Mouse (Mus musculus) gastrocnemius, adult 2 months (tissue): Measurements from ENCODE around the gene Syn3. TPM values are rescaled to one million over a fixed set of nuclear protein-coding genes. Genes with fewer than 3 reads are reported as not detected.
"Not testable (repeated sequence)": the region's sequence is repeated elsewhere in the genome, so short reads cannot be mapped to it uniquely, and the experiment has no call there.

Experiments
- DNase-seq: peaks from one replicate; pipeline ENCODE4 v3.0.0; 2022
- H3K27ac ChIP-seq: fragments of 200-600 bp; 2 replicates; pipeline ENCODE4 v1.8.1; 2022; ENCODE audit warnings: mild to moderate bottlenecking
- H3K4me3 ChIP-seq: fragments of 200-600 bp; 2 replicates; pipeline ENCODE4 v1.8.1; 2022; ENCODE audit warnings: mild to moderate bottlenecking, moderate library complexity
- CTCF ChIP-seq: fragments of 200-600 bp; IDR thresholded peaks from 2 replicates; pipeline ENCODE4 v1.8.1; 2022; ENCODE audit warnings: antibody characterized with exemption, mild to moderate bottlenecking, moderate library complexity
- intact Hi-C: fragments of 180-260 bp; cut with DNase I; formaldehyde crosslinking; loops from one replicate; pipeline ENCODE4 v1.15.1; 2025
- total RNA-seq, 2 experiments: library from RNA; stranded (reverse); gene quantifications; 2 replicates each; pipeline ENCODE4 v1.2.3; 2021

Gene Syn3
- total RNA-seq, 2 experiments from 2014 or later: 0.28 TPM

DNA sequence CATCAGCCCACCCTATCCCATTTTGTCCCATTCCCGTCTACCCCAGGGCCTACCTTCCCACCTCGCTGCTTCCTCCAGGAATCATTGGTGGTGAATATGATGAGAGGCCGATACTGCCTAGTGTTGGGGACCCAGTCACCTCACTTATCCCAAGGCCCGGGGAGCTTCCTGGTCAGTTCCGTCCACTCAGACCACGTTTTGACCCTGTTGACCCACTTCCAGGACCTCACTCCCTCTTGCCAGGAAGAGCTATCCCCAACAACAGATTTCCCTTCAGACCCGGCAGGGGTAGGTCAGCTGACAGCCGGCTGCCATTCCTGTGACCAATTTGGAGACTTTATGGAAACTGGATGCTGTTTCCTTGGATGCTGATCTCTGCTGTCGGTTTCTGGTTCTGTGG is 450.9 kb downstream of the Syn3 start:
- intact Hi-C loops: no loop called here
- Histone ChIP-seq H3K27ac (no peak overlapping the region), H3K4me3 (no peak overlapping the region)
- no peak for DNase-seq
- TF ChIP-seq CTCF: no peak

GRCm38 (mm10) chr10:86046371-86046770 is 452.3 kb downstream of the Syn3 start:
- H3K27ac ChIP-seq: 0 out of 2 replicates have a peak overlapping the region, but pooled peaks have one; percentile 8
- DNase-seq: peak; percentile 51
- no peak for TF ChIP-seq CTCF
- H3K4me3 ChIP-seq: no peak overlapping the region
- intact Hi-C loops: no loop called here

- no peak for DNase-seq
- intact Hi-C loops: no loop called here
- Histone ChIP-seq H3K4me3 (no peak overlapping the region), H3K27ac (no peak overlapping the region)
- no peak for TF ChIP-seq CTCF
Observed at GRCm38 (mm10) chr10:86044066-86044465, 454.6 kb downstream of the Syn3 start.

GRCm38 (mm10) chr10:86043651-86044050 is 455.0 kb downstream of the Syn3 start:
- intact Hi-C loops: no loop called here
- TF ChIP-seq CTCF: no peak
- Histone ChIP-seq H3K27ac (no peak overlapping the region), H3K4me3 (no peak overlapping the region)
- DNase-seq: no peak

DNA sequence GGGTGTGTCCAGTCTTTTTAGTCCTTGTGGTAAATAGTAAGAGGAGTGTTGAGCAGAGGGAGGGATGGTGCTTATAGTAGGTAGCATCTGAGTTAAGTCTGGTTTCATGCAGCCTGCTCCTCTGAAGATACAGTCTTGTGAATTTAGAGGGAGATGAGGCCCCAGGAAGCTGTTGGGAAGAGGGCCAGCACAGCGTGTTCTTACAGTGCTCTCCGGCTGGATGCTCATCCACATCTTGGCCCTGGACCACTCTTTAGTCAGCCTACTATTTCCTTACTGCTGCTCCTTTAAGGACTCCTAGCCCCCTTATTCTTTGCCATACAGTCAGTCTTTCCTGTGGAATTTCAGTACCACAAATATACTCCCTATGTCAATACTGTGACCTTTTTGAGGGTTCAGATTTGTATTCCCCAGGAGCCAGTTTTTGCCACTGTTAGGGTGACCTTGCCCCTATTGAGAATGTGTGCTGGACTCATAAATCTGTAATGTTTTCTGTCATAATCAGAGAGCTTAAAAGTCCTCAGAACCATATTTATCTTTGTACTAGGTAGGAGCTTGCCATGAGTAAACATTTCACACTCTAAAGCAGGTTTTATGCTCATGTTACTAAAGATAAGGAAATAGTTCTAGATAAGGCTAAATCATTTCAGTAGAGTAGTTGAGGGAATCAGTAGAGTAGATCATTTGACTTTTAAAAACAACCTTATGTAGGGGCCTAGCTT is 464.5 kb downstream of the Syn3 start:
- peak; percentile 30 for DNase-seq
- no peak overlapping the region for H3K27ac ChIP-seq
- intact Hi-C loops: no loop called here
- TF ChIP-seq CTCF: no peak
- H3K4me3 ChIP-seq: no peak overlapping the region

- Histone ChIP-seq H3K27ac (peak overlapping the region; percentile 20; the same call in 1 of the 2 replicates), H3K4me3 (no peak overlapping the region)
- intact Hi-C loops: no loop called here
- TF ChIP-seq CTCF: no peak
- DNase-seq: no peak
Observed at GRCm38 (mm10) chr10:86032517-86032916, 466.2 kb downstream of the Syn3 start.

- TF ChIP-seq CTCF: no peak
- Histone ChIP-seq H3K27ac (no peak overlapping the region), H3K4me3 (no peak overlapping the region)
- intact Hi-C loops: no loop called here
- no peak for DNase-seq
Observed at GRCm38 (mm10) chr10:86030743-86031142, 468.0 kb downstream of the Syn3 start.

- intact Hi-C loops: not testable (repeated sequence)
Observed at GRCm38 (mm10) chr10:86026807-86027206, 471.9 kb downstream of the Syn3 start.

DNA sequence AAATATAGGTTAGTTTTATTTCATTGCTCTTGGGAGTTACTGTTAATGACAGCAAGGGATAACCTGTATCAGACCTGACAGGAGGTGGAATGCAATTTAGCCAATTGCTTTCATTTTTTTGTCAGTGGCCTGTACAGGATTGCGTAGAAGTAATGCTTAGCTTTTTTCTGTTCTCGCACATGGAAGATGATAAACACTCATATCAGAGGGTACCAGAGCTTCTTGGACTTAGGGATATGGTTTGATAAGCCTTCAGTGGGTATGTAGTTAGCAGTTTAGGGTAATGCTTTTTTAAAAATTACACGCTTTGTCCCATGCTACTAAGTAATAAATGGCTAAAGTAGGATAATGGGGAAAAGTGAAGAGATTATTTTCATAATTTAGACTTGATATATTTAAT is 472.3 kb downstream of the Syn3 start:
- intact Hi-C loops: no loop called here
- Histone ChIP-seq H3K4me3 (no peak overlapping the region), H3K27ac (no peak overlapping the region)
- no peak for DNase-seq
- no peak for TF ChIP-seq CTCF

More at GRCm38 (mm10) chr10:86026807-86027206, 471.9 kb downstream of the Syn3 start:
- not testable (repeated sequence) for DNase-seq, H3K4me3 ChIP-seq, H3K27ac ChIP-seq

DNA sequence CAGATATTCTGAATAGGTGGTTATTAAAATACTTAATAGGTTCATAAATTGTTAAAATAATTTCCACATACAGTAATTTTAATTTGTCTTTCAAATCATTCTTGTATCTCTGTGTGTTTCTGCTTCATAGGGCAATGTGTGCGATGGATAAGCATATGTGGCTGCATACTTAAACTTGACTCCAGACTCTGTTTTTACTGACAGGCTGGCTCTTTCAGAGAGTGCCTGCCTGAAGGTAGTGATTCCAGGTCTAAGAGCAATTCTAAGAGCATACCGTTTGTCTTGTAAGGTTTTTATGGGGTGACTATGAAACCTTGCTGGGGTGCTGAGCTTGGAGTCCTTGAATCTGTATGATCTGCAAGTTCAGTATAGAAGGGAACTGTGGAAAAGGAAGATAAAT is 472.8 kb downstream of the Syn3 start:
- TF ChIP-seq CTCF: no peak
- no peak overlapping the region for H3K27ac ChIP-seq
- intact Hi-C loops: no loop called here
- no peak for DNase-seq
- H3K4me3 ChIP-seq: no peak overlapping the region

GRCm38 (mm10) chr10:86023149-86023548 is 475.5 kb downstream of the Syn3 start:
- TF ChIP-seq CTCF: no peak
- H3K4me3 ChIP-seq: peak overlapping the region; percentile 100
- intact Hi-C loops: loop anchor here (5.0 kb wide), 2 partner anchors 66 to 274 kb away; partner anchors contain the start of gene Rtcb

GRCm38 (mm10) chr10:86022474-86022816 is 476.3 kb downstream of the Syn3 start:
- Histone ChIP-seq H3K27ac (peak overlapping the region; percentile 94), H3K4me3 (peak overlapping the region; percentile 100)
- intact Hi-C loops: loop anchor here (5.0 kb wide), 2 partner anchors 65 to 275 kb away; partner anchors contain the start of gene Rtcb
- no peak for TF ChIP-seq CTCF
- DNase-seq: no peak

More at GRCm38 (mm10) chr10:86023149-86023548, 475.5 kb downstream of the Syn3 start:
- no peak for DNase-seq
- peak overlapping the region; percentile 94 for H3K27ac ChIP-seq

- intact Hi-C loops: loop anchor here (2.0 to 5.0 kb wide), 3 partner anchors 65 to 443 kb away; partner anchors contain the start of gene Rtcb
- TF ChIP-seq CTCF: peak; percentile 92
- Histone ChIP-seq H3K4me3 (peak within 1 kb of the TSS; percentile 100), H3K27ac (peak within 1 kb of the TSS; percentile 94)
- peak; percentile 95 for DNase-seq
Observed at GRCm38 (mm10) chr10:86021749-86022473, 476.8 kb downstream of the Syn3 start, which contains the start of gene Fbxo7. TSS of gene Fbxo7 (plus strand) at chr10:86021972.
